Mouse (Mus musculus): ENCODE data around the gene Akap7.
"Not testable (repeated sequence)": the region's sequence is repeated elsewhere in the genome, so short reads cannot be mapped to it uniquely, and the experiment has no call there.

The Akap7 gene

GRCm38 (mm10) chr10:25253006-25253405 is 54.7 kb downstream of the Akap7 start:
- no peak for DNase-seq

- DNase-seq = peak; percentile 37
Observed at GRCm38 (mm10) chr10:25250108-25250507, 57.6 kb downstream of the Akap7 start.

- peak; percentile 27 for DNase-seq
Observed at GRCm38 (mm10) chr10:25246173-25246572, 61.5 kb downstream of the Akap7 start.

DNA sequence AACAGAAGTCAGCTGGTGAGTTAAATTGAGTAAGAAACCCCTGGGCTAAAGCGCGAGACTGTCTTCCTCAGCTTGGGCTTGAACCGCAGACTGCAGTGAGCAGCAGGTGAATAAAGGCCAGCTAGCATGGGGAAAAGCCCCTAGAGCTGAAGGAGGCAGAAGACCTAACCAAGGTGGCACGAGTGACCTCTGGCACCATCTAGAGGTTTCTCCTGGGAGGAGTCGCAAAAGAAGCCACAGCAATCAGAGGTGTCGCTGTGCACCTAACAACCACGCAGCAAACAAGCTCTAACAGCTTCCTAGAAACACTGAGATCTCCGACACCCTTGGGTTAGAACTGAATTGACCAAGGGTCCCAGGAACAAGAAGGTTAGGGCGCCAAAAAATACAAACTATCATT is 68.5 kb downstream of the Akap7 start:
- DNase-seq = peak; percentile 41

- DNase-seq = no peak
Observed at GRCm38 (mm10) chr10:25234080-25234479, 73.6 kb downstream of the Akap7 start.

- no peak for DNase-seq
Observed at GRCm38 (mm10) chr10:25232700-25233099, 75.0 kb downstream of the Akap7 start.

DNA sequence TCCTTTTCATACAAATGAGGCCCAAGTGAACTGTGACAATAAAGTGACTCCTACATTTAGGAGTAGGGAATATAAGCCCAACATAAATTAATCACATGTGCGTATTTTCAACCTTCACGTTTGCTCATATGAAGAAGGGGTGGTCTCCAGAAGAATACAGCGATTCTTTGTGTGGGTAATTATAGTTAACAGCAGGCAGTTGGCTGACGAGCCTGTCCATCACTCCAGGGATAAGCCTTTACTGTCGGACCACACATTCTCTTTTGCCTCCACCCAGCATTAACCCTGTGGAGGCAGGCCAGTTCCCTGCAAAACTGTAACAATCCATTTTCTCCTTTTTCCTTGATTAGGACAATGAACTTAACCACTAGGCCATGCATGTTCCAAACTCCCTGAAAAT is 76.3 kb downstream of the Akap7 start:
- no peak for DNase-seq

DNA sequence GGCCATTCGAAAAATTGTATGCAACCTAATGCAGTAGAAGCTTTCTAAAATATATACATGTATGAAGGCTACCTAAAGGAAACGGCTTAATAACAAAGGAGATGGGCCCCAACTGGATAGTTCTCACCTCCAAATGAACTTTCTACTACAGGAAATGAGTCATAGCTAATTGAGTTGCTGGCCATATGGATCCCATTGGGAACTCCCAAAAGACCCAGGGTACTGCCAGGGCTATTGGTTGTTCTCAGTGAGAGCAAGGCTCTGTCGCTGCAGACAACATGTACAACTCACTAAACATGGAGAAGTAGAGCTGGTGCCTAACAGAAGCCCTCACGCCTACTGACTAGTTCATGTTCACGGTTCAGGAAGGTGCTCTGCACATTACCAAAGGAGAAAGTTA is 83.3 kb downstream of the Akap7 start:
- no peak for DNase-seq

DNA sequence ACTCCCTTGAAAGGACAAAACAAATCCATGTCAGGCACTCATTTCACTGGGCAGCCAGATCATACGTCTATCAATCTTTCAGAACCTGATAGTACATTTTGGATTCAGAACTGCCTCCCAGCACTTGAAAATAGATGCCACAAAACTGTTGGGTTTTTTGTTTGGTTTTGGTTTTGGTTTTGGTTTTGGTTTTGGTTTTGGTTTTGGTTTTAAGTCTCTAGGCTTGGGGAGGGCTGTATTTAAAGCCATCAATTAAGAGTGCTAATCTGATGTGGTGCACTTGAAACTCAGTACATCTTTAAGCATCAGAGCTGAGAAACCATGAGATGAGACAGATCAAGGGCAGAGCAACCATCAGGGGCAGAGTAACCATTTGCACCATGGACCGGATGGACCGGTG is 86.9 kb downstream of the Akap7 start:
- DNase-seq = no peak

DNA sequence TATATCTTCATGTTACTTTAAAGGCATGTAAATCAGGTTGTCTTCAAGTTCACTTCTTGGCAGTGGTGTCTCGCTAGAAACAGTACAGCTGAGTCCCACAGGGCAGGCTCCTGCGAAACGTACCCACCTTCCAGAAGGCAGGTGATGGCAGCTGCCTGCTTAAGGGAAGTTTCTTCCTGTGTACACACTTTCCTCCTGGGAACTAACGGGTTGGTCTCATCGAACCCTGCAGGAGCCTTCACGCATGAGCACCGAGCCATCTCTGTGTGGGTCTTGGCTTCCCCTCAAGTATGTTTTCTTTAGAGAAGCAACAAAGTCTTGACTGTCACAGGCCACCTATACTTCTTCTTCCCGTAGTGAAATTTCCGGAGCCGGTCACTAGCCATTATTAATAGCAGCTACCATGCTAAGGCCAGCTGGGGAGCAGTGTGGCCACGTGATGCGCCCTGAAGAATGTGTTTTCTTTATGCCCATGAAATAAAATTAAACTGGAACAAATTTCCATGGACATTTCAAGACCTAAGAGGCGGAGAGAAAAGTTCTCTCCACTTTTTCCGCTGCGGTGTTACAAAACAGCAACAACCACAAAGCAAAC is 87.7 kb downstream of the Akap7 start:
- DNase-seq = no peak

DNA sequence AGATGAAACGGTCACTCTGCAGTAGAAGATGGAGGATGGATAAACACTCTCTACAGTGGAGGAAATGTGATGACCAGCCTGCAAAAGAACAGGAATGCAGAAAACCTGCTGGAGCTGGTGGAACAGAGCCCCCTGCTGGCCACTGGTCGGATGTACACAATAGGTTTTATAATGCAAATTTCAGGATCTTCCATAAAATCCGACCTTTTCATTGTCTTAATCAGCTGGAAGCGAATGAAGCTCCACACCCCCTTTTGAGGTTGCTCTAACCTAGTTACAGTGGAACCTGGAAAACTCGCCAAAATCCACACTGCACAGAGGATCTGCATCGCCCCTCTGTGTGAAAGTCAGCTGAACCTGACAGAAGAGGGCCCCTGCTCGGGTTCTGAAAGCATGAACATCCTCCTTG is 88.4 kb downstream of the Akap7 start:
- peak; percentile 86 for DNase-seq

GRCm38 (mm10) chr10:25218746-25219145 is 88.9 kb downstream of the Akap7 start:
- no peak for DNase-seq

DNA sequence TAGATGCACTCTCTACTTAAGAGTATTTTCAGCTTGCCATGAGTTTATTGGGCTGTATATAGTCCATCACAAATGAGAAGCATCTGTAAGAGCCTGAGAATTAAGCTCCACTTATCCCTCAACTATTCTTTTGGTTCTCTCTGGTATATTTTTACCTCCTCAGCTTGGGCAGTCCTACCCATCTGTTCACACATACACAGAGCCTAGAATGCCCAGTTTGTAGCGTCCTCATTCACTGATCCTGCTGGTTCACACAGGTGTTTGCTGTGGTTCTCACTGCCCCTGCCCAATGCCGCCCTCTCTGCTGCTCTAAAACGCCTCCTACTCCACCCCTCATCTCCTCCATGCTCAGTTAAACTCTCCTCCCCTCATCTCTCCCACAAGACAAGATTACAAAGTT is 91.7 kb downstream of the Akap7 start:
- DNase-seq = no peak

DNA sequence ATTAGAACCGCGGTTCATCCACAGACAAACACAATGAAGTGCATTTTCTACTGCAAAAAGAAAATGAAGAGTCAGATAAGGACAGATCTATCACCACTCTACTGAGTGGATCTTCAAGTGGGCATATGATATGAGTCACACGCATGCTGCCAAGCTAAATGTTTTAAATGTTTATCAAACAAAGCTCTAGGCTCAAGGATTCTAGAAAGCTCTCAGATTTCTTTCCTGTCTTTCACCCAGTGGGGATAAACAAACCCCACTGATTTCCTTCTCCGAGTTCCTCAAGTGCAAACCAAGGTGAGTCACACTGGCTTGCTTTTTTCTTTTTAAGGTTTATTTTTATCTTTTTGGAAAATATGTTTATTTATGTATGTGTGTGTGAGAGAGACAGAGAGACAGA is 94.0 kb downstream of the Akap7 start:
- DNase-seq = no peak

GRCm38 (mm10) chr10:25208619-25209018 is 99.1 kb downstream of the Akap7 start:
- DNase-seq = no peak

DNA sequence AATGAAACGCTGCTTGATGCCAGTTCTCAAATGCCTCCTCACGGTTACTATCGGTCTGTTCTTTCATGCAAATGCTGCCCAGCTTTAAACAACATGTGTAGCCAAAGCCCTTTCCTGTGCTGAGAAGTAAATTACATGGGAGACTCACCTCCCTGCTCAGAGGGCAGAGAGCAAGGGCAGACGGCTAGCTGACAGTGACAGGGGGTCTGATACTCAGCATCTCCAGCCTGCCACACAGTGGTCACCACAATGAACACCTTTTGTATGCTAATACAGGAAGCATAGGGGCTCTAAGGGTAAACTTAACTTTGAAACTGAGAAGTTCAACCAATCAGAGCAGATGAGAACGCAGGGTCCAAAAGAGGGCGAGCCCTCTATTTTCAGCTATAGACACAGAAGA is 99.8 kb downstream of the Akap7 start:
- no peak for DNase-seq

- DNase-seq = no peak
Observed at GRCm38 (mm10) chr10:25200691-25201090, 107.0 kb downstream of the Akap7 start.

- peak; percentile 92 for DNase-seq
Observed at GRCm38 (mm10) chr10:25199510-25200353, 107.9 kb downstream of the Akap7 start.

- DNase-seq = peak; percentile 62
Observed at GRCm38 (mm10) chr10:25198575-25198974, 109.1 kb downstream of the Akap7 start.

- no peak for DNase-seq
Observed at GRCm38 (mm10) chr10:25198048-25198447, 109.6 kb downstream of the Akap7 start.

GRCm38 (mm10) chr10:25192180-25193073 is 115.2 kb downstream of the Akap7 start:
- DNase-seq = no peak

- DNase-seq = no peak
Observed at GRCm38 (mm10) chr10:25191166-25191565, 116.5 kb downstream of the Akap7 start.

DNA sequence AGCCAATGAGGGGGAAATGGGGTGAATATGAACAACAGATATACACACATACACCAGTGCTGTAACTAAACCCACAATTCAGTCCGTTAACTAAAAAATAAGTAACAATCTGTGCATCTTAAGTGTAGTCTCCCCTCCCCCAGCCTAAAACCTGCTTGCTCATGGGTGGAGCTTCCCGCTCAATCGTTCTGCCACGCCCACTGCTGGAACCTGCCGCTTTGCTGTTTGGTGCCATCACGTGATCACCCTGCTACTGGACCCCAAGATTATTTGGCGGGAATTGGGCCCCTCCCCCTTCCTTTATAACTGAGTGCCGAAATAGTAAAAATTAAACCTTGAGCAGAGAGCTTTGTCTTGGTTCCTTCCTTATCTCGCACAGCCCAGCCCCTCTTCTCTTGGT is 121.4 kb downstream of the Akap7 start:
- DNase-seq = not testable (repeated sequence)

- DNase-seq = no peak
Observed at GRCm38 (mm10) chr10:25185691-25186090, 122.0 kb downstream of the Akap7 start.
